ENCODE assay signal across 26 mouse cellular contexts in the genomic region with DNA sequence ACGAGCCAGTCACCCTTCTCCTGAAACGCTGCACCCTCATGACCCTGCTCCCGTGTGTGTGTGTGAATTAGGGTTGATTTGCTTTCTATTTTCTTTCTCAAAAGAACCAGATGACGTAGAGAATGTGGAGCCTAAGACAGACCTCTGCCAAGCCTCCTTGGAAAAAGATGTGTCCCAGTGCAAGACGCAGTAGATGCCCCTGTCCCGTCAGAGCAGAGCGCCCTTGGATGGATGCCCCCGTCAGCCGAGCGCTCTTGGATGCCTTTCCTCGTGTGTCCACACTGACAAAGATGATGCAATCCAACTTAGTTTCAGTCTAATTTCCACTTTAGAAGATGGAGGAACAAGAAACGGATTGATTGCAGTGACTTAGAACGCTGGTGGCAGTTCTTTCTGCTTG. TPM values are rescaled to one million over a fixed set of nuclear protein-coding genes. Genes with fewer than 3 reads are reported as not detected.
DNase-seq lines count a peak whose midpoint lies in the region; ATAC-seq and TF ChIP-seq lines count a peak whose summit lies in the region.
"Had no signal": no experiment of that assay in that cellular context is flagged by ENCODE, and none has a peak within 500 bp of the region (broad histone marks: within the 10 kb centered on the region; RNA-seq: fewer than 3 reads in every experiment).

No protein-coding gene starts in this region.

- TF ChIP-seq EP300 in heart, adult 2 months (IDR thresholded peaks at IDR 0.05; ENCODE audit: insufficient read depth, low read depth, low read length): no peak

- ATAC-seq in lung, embryonic 16.5 days (ENCODE audit: low read depth): 0 out of 2 replicates have a peak, but pooled peaks have one; percentile 47
- peak; percentile 64 for ATAC-seq in granulocyte monocyte progenitor cell, adult 5-6 weeks (replicated peaks; ENCODE audit: poor library complexity, severe bottlenecking)
- no peak for ATAC-seq in forebrain, embryonic 12.5 days (ENCODE audit: low FRiP score)
- ATAC-seq: forebrain, postnatal 0 days; hindbrain, postnatal 0 days; Patski had no signal

- H3K9me3 ChIP-seq in lung, embryonic 16.5 days (ENCODE audit: control insufficient read depth, low read length): no peaks in the 10 kb centered on the region
- no peaks in the 10 kb centered on the region for H3K9me3 ChIP-seq in forebrain, embryonic 12.5 days
- H3K9me3 ChIP-seq: forebrain, embryonic 10.5 days; G1E; heart, embryonic 10.5 days; heart, embryonic 13.5 days had no signal

- H3K4me1 ChIP-seq in heart, adult 2 months (ENCODE audit: control insufficient read depth, insufficient read depth, low read length): no peaks in the 10 kb centered on the region
- no peaks in the 10 kb centered on the region for H3K4me1 ChIP-seq in lung, embryonic 16.5 days (replicated peaks; ENCODE audit: control insufficient read depth, insufficient read depth, low read length)
- H3K4me1 ChIP-seq in lung, adult 2 months (ENCODE audit: control insufficient read depth, insufficient read depth, low read length): no peaks in the 10 kb centered on the region
- no peaks in the 10 kb centered on the region for H3K4me1 ChIP-seq in forebrain, embryonic 12.5 days
- H3K4me1 ChIP-seq: forebrain, embryonic 10.5 days; heart, embryonic 10.5 days; heart, embryonic 13.5 days had no signal

- TF ChIP-seq POLR2A in heart, adult 2 months (IDR thresholded peaks at IDR 0.05; ENCODE audit: insufficient read depth, low read depth, low read length): no peak
- no peak for TF ChIP-seq POLR2A in lung, adult 2 months (IDR thresholded peaks at IDR 0.05; ENCODE audit: borderline replicate concordance, extremely low read depth, low read depth, low read length)

- no peaks in the 10 kb centered on the region for H3K27me3 ChIP-seq in heart, adult 2 months (ENCODE audit: control insufficient read depth, insufficient read depth, low read length)
- H3K27me3 ChIP-seq in lung, embryonic 16.5 days (ENCODE audit: control insufficient read depth, insufficient read depth, low read depth, low read length): no peaks in the 10 kb centered on the region
- H3K27me3 ChIP-seq in forebrain, embryonic 12.5 days: no peaks in the 10 kb centered on the region
- H3K27me3 ChIP-seq: CH12.LX; heart, embryonic 13.5 days; Patski had no signal

- no peaks in the 10 kb centered on the region for H3K79me2 ChIP-seq in heart, adult 2 months (replicated peaks; ENCODE audit: control insufficient read depth, insufficient read depth, low read length)

- no peak for TF ChIP-seq CTCF in heart, adult 2 months (IDR thresholded peaks at IDR 0.05)
- no peak for TF ChIP-seq CTCF in lung, adult 2 months (IDR thresholded peaks at IDR 0.05; ENCODE audit: insufficient read depth, low read length)

- no peak overlapping the region for H3K9ac ChIP-seq in heart, adult 2 months (ENCODE audit: low read depth, low read length)
- no peak overlapping the region for H3K9ac ChIP-seq in lung, embryonic 16.5 days (ENCODE audit: low read length)
- no peak overlapping the region for H3K9ac ChIP-seq in forebrain, embryonic 12.5 days
- H3K9ac ChIP-seq: forebrain, postnatal 0 days; heart, embryonic 13.5 days; hindbrain, embryonic 14.5 days had no signal

- H3K4me3 ChIP-seq in heart, adult 2 months: no peak overlapping the region
- H3K4me3 ChIP-seq in lung, embryonic 16.5 days (ENCODE audit: low read length): no peak overlapping the region
- H3K4me3 ChIP-seq in lung, adult 2 months (replicated peaks; ENCODE audit: extremely low read depth, low read depth, low read length): no peak overlapping the region
- no peak overlapping the region for H3K4me3 ChIP-seq in forebrain, embryonic 12.5 days (replicated peaks)
- H3K4me3 ChIP-seq: forebrain, embryonic 10.5 days; heart, embryonic 10.5 days; heart, embryonic 13.5 days had no signal

- H3K36me3 ChIP-seq in heart, adult 2 months (ENCODE audit: control insufficient read depth, insufficient read depth, low read length): no peaks in the 10 kb centered on the region
- H3K36me3 ChIP-seq in lung, embryonic 16.5 days (ENCODE audit: control insufficient read depth, insufficient read depth, low read length): peaks cover 24% of the 10 kb centered on the region; the same call in 1 of the 2 replicates
- peaks cover 53% of the 10 kb centered on the region for H3K36me3 ChIP-seq in forebrain, embryonic 12.5 days (replicated peaks)

- intact Hi-C loops in heart, adult 2 months (cut with DNase I): no loop called here

- no peak overlapping the region for H3K4me2 ChIP-seq in lung, embryonic 16.5 days (ENCODE audit: low read depth, low read length)
- no peak overlapping the region for H3K4me2 ChIP-seq in forebrain, embryonic 12.5 days
- H3K4me2 ChIP-seq: heart, embryonic 13.5 days; hindbrain, embryonic 14.5 days had no signal

- peak; percentile 64 for DNase-seq in heart, adult 11 months
- no peak for DNase-seq in heart, adult 2 months
- DNase-seq in lung, adult 2 months: no peak
- DNase-seq in skeletal muscle tissue, adult 2 months (ENCODE audit: low read depth, low spot score): peak; percentile 5
- DNase-seq: adrenal gland, postnatal 10 days; adrenal gland, postnatal 36 days; B cell, adult 2 months; cerebellum, adult 18-20 months; cerebellum, adult 9-10 months; cerebellum, postnatal 14 days; forebrain, postnatal 0 days; heart, adult 18-20 months; heart, postnatal 14 days; heart, postnatal 4 days had no signal

- 87% methylated on average over 13 of the region's 13 CpGs for WGBS in heart, adult 2 months
- 73% methylated on average over 13 of the region's 13 CpGs for whole genome bisulfite sequencing in lung, embryonic 16.5 days
- 76% methylated on average over 13 of the region's 13 CpGs for WGBS in lung, adult 2 months
- 91% methylated on average over 13 of the region's 13 CpGs for WGBS in forebrain, embryonic 12.5 days

- H3K27ac ChIP-seq in heart, adult 2 months: no peak overlapping the region
- H3K27ac ChIP-seq in lung, embryonic 16.5 days (ENCODE audit: low read length): no peak overlapping the region
- H3K27ac ChIP-seq in forebrain, embryonic 12.5 days: no peak overlapping the region
- H3K27ac ChIP-seq: forebrain, embryonic 10.5 days; heart, embryonic 10.5 days; heart, embryonic 13.5 days; hindbrain, embryonic 14.5 days; hindbrain, postnatal 0 days had no signal

RNA-seq across cellular contexts. Expression of a gene that starts 8.0 kb away (rescaled TPM):
- 1 to 10 TPM; 3.3 to 4.8 TPM for total RNA-seq in heart, adult 2 months (2021)
- polyA plus RNA-seq in heart, adult 2 months (2012; rRNA removed): 0.91 and 1.6 TPM in 2 replicates
- polyA plus RNA-seq in lung, embryonic 16.5 days (2015; fragmentation: Nextera tagmentation; extraction: Ambion mirVana): 8.0 and 8.3 TPM in 2 replicates
- polyA plus RNA-seq in lung, adult 2 months (2012; rRNA removed): 1.1 and 1.2 TPM in 2 replicates
- not detected in 2 replicates for total RNA-seq in granulocyte monocyte progenitor cell, adult 5-6 weeks (2014; fragmentation: Nextera tagmentation)
- total RNA-seq in granulocyte monocyte progenitor cell, adult 5-6 weeks (2017): 0.86 TPM in 1 of 2 replicates, not detected in the other
- polyA plus RNA-seq in forebrain, embryonic 12.5 days (2016; fragmentation: Nextera tagmentation; extraction: Ambion mirVana): 4.7 and 5.3 TPM in 2 replicates
- polyA plus RNA-seq: G1E had no signal

RNA-seq across cellular contexts. Expression of a gene that starts 34.5 kb away (rescaled TPM):
- under 1 TPM; 0.20 to 0.44 TPM for total RNA-seq in heart, adult 2 months (2021)
- polyA plus RNA-seq in heart, adult 2 months (2012; rRNA removed): 0.10 and 0.15 TPM in 2 replicates
- 1.1 and 1.8 TPM in 2 replicates for polyA plus RNA-seq in lung, embryonic 16.5 days (2015; fragmentation: Nextera tagmentation; extraction: Ambion mirVana)
- polyA plus RNA-seq in lung, adult 2 months (2012; rRNA removed): 0.05 and 0.14 TPM in 2 replicates
- 1.1 TPM in 1 of 2 replicates, not detected in the other for total RNA-seq in granulocyte monocyte progenitor cell, adult 5-6 weeks (2014; fragmentation: Nextera tagmentation)
- total RNA-seq in granulocyte monocyte progenitor cell, adult 5-6 weeks (2017): not detected in 2 replicates
- 2.1 and 4.3 TPM in 2 replicates for polyA plus RNA-seq in forebrain, embryonic 12.5 days (2016; fragmentation: Nextera tagmentation; extraction: Ambion mirVana)
- total RNA-seq: G1E; gastrocnemius, postnatal 36 days had no signal
- polyA plus RNA-seq: G1E, Patski had no signal

Comparison
In these comparisons a context has a peak if more than half of its experiments do, and no peak if none do; other contexts are left out.
1. DNase-seq: peak in heart, adult 11 months (single experiment) and skeletal muscle tissue, adult 2 months (single experiment); none in heart, adult 2 months (0 of 2) and lung, adult 2 months (single experiment).